Mouse (Mus musculus): ENCODE results near the gene Zfp366.
A peak's percentile ranks its signal among the peaks of the same experiment; 100 is the strongest.

The Zfp366 gene

GRCm38 (mm10) chr13:99254215-99254614 is 69.6 kb downstream of the Zfp366 start:
- DNase-seq (ENCODE audit: low read depth): no peak

- DNase-seq (ENCODE audit: low read depth): no peak
Measured at GRCm38 (mm10) chr13:99254781-99255180, 70.2 kb downstream of the Zfp366 start.

DNA sequence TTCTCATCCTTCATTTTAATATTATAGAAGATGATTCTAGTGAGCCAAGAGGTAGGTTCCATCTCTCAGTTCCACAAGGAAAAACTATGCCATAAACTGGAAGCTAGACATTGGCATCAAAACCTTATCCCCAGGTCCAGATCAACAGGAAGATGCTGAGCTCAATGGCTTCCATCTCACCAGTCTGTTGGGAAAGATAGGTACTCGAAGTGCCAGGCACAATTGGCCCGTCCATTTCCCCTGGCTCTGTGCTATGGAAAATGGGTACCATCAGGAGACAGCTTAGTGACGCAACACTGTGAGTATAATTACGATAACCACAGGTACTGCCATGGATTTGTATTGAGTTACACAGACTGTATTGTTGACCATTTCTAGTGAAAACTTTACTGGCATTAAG is 72.3 kb downstream of the Zfp366 start:
- no peak for DNase-seq (ENCODE audit: low read depth)

DNA sequence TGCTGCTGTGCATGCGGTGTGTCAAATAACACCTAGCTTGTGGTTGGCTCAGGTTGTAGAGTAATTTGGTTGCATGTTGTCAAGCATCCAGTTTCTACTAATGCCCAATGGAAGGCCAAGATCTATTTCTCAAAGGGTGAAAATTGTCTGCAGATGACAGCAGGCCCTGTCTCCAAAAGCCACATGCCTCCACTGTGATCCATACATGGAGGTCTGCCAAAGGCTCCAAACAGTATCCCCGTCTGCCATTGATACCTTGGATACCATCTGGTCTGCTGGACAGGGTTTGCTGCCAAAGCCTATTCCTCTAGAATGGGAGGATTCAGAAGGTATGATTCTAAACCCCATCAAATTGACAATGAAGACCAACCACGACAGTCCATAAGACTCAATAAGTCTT is 74.1 kb downstream of the Zfp366 start:
- DNase-seq (ENCODE audit: low read depth): no peak

GRCm38 (mm10) chr13:99259502-99260174 is 75.0 kb downstream of the Zfp366 start:
- DNase-seq (ENCODE audit: low read depth): no peak

DNA sequence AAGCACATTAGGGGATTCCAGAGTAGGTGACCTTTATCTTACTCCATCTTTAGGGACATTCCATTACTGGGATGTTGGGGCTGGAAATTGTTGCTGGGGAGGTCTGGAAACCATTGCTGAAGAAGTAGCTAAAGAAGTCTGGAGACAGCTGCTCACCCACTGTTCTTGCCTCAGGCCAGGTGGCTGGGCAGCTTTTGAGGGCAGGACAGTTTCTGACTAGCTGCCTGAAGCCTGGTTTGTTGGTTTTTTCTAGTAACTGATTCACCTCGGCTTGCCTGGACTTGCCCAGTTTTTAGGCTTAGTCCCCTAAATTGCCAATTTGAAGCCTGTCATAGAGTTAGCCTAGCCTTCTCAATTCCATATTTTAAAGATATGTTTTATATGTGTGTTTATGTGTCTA is 77.8 kb downstream of the Zfp366 start:
- DNase-seq (ENCODE audit: low read depth): no peak

DNA sequence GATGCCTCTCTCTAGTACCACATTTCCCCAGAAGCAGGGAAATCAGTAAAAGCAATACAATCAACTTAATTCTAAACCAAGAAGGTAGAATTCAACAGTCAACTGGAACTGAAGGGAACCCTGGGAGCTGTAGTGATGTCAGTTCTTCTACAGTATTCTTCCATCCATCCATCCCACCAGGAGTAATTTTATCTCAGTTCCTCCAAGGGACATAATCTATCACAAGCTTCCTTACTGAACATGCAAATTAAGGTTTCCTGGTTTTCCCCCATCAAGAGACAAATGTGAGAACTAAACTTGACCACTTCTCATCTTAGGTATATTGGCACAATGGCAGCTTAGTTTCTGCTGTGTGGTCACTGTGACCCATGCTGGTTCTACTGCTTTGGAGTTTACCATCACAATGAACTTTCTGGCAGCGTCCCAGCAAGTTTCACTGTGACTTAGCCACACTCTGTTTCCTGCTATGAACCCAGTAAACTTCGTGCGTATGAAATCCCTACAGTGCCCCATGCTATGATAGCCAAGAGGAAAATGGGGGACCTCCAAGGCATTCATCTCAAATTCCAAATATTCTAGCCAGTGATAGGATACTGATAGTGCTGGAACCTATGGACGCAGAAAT is 78.6 kb downstream of the Zfp366 start:
- no peak for DNase-seq (ENCODE audit: low read depth)

- DNase-seq (ENCODE audit: low read depth): no peak
Measured at GRCm38 (mm10) chr13:99264483-99264882, 79.9 kb downstream of the Zfp366 start.

DNA sequence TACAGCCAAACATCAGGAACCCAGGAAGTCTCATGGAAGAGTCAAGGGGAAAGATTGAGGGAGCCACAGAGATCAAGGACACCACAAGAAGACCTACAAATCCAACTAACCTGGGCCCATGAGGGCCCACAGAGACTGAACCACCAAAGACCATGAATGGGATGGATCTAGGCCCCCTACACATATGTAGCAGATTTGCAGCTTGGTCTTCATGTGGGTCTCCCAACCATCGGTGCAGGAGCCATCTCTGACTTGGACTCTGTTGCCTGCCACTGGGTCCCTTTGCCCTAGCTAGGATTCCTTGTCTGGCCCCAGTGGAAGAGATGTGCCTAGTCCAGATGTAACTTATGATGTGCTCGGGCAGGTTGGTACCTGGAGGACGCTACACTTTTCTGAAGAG is 87.4 kb downstream of the Zfp366 start:
- DNase-seq (ENCODE audit: low read depth): no peak

GRCm38 (mm10) chr13:99277521-99277920 is 92.9 kb downstream of the Zfp366 start:
- no peak for DNase-seq (ENCODE audit: low read depth)

GRCm38 (mm10) chr13:99278511-99278910 is 93.9 kb downstream of the Zfp366 start:
- DNase-seq (ENCODE audit: low read depth): no peak

GRCm38 (mm10) chr13:99279351-99279750 is 94.7 kb downstream of the Zfp366 start:
- no peak for DNase-seq (ENCODE audit: low read depth)

DNA sequence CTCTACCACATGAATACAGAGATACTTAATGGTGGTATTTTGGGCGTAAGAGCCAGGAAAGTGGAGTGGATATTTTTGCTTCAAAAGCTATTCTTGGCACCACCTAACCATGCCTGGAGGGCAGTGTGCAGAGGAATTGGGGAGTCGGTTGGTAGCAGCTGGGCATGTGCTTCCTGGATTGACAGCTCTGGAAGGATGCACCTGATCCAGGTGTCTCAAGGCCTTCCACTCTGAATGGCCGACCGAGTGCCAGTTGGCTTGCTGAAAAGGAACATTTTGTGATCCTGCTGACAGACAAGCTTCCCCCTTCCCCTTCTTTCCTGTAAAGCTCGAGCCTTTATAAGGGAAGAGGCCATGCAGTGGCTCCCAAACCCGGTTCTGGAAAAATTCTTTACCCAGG is 98.3 kb downstream of the Zfp366 start:
- DNase-seq (ENCODE audit: low read depth): no peak

- DNase-seq (ENCODE audit: low read depth): no peak
Measured at GRCm38 (mm10) chr13:99283916-99284315, 99.3 kb downstream of the Zfp366 start.

- no peak for DNase-seq (ENCODE audit: low read depth)
Measured at GRCm38 (mm10) chr13:99284400-99285160, 100.0 kb downstream of the Zfp366 start.

DNA sequence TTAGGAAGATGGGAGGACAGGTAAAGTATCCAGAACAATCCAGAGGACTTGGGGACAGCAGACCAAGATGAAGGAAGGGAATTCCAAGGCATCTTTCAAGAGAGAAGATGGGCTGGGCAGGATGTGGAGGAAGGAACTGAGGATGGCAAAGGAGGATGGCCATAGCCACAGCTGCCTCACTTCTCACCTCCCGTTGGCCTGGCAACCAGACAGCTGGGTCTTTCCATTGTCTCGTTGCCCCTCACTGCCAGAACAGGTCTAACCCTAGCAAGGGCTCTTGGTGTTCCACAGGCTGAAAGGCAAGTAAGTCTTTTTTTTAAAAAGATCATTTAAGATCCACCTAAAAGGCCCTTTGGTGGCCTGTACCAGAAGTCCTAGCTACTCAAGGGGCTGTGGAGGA is 100.6 kb downstream of the Zfp366 start:
- no peak for DNase-seq (ENCODE audit: low read depth)

DNA sequence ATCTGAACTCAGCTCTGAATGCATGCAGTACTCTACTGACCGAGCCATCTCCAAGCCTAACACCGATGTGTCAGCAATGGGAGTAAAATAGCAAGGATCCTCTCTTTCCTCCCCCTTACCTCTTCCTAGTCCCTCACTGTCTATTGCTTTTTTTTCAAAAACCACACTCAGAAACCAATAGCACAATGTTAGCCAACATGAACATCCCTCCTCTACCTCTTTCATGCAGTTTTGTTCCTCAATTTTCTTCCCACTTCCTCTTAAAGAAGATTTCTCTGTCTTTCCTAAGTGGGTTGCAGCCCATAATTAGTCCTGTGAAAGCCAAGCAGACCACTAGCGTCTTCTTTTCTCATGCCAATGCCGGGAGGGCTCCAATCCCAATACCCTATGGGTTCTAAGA is 102.6 kb downstream of the Zfp366 start:
- no peak for DNase-seq (ENCODE audit: low read depth)

DNA sequence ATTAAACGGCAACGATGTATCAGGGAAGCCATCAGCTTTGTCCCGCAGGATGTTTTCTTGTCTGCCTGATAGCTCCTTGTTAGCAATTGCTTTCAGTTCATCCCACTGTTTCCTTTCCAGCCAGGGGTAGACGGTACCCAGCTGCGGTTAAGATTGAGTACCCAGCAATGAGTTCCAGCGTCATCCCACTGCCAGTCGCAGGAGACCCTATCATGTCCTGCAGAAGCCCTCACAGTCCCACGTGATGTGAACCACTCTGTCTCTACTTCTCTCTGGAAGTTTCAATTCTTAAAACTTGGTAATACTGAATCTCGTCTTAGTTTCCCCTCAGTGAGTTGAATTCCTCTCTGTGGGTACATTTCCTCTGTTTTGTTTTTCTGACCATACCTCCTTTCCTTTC is 103.2 kb downstream of the Zfp366 start:
- DNase-seq (ENCODE audit: low read depth): no peak

- DNase-seq (ENCODE audit: low read depth): no peak
Measured at GRCm38 (mm10) chr13:99290766-99291165, 106.1 kb downstream of the Zfp366 start.

DNA sequence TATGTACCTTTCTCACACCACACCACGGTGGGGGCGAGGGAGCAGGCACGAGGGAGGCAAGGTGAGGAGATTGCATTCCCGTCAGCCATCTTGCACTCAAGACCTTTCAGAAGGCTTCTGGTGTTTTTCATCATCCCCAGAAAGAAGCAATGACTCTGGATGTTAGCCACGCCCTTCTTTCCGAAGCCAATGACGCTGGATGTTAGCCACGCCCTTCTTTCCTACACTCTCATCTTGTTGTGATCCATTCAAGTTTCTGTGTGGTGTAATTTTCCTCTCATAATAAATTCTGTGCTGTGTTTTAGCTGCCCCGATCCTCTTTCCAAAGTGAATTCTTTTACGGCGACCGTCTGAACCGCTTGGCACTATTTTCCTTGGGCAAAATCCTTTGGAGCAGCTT is 109.6 kb downstream of the Zfp366 start:
- peak; percentile 11 for DNase-seq (ENCODE audit: low read depth)

- no peak for DNase-seq (ENCODE audit: low read depth)
Measured at GRCm38 (mm10) chr13:99299921-99300320, 115.3 kb downstream of the Zfp366 start.

Measured in NIH3T3 (cell line).